Mouse (Mus musculus): ENCODE data around the gene Erc2.

Gene Erc2

GRCm38 (mm10) chr14:27667016-27667852 lies 45.0 kb downstream of the Erc2 start:
- no peak for DNase-seq (ENCODE audit: low read depth, low spot score)

GRCm38 (mm10) chr14:27668151-27668550 lies 45.9 kb downstream of the Erc2 start:
- no peak for DNase-seq (ENCODE audit: low read depth, low spot score)

GRCm38 (mm10) chr14:27669939-27670338 lies 47.7 kb downstream of the Erc2 start:
- no peak for DNase-seq (ENCODE audit: low read depth, low spot score)

- peak; percentile 58 for DNase-seq (ENCODE audit: low read depth, low spot score)
These were observed 50.5 kb downstream of the Erc2 start for GRCm38 (mm10) chr14:27672761-27673160.

- DNase-seq (ENCODE audit: low read depth, low spot score) = no peak
These were observed 51.9 kb downstream of the Erc2 start for GRCm38 (mm10) chr14:27674096-27674495.

- DNase-seq (ENCODE audit: low read depth, low spot score) = no peak
These were observed 52.3 kb downstream of the Erc2 start for GRCm38 (mm10) chr14:27674561-27674960.

GRCm38 (mm10) chr14:27675071-27675470 lies 52.8 kb downstream of the Erc2 start:
- DNase-seq (ENCODE audit: low read depth, low spot score) = no peak

- no peak for DNase-seq (ENCODE audit: low read depth, low spot score)
These were observed 60.3 kb downstream of the Erc2 start for GRCm38 (mm10) chr14:27682368-27683052.

GRCm38 (mm10) chr14:27695781-27696180 lies 73.6 kb downstream of the Erc2 start:
- no peak for DNase-seq (ENCODE audit: low read depth, low spot score)

- no peak for DNase-seq (ENCODE audit: low read depth, low spot score)
These were observed 95.1 kb downstream of the Erc2 start for GRCm38 (mm10) chr14:27717364-27717763.

- no peak for DNase-seq (ENCODE audit: low read depth, low spot score)
These were observed 97.4 kb downstream of the Erc2 start for GRCm38 (mm10) chr14:27719601-27720000.

- peak; percentile 56 for DNase-seq (ENCODE audit: low read depth, low spot score)
These were observed 98.7 kb downstream of the Erc2 start for GRCm38 (mm10) chr14:27720944-27721343.

- peak; percentile 85 for DNase-seq (ENCODE audit: low read depth, low spot score)
These were observed 99.5 kb downstream of the Erc2 start for GRCm38 (mm10) chr14:27721759-27722158.

- no peak for DNase-seq (ENCODE audit: low read depth, low spot score)
These were observed 105.3 kb downstream of the Erc2 start for GRCm38 (mm10) chr14:27727541-27727940.

GRCm38 (mm10) chr14:27731086-27731485 lies 108.9 kb downstream of the Erc2 start:
- no peak for DNase-seq (ENCODE audit: low read depth, low spot score)

- no peak for DNase-seq (ENCODE audit: low read depth, low spot score)
These were observed 117.2 kb downstream of the Erc2 start for GRCm38 (mm10) chr14:27739436-27739835.

- peak; percentile 59 for DNase-seq (ENCODE audit: low read depth, low spot score)
These were observed 119.2 kb downstream of the Erc2 start for GRCm38 (mm10) chr14:27741248-27741916.

GRCm38 (mm10) chr14:27754340-27754739 lies 132.1 kb downstream of the Erc2 start:
- no peak for DNase-seq (ENCODE audit: low read depth, low spot score)

GRCm38 (mm10) chr14:27756901-27757300 lies 134.7 kb downstream of the Erc2 start:
- DNase-seq (ENCODE audit: low read depth, low spot score) = no peak

- no peak for DNase-seq (ENCODE audit: low read depth, low spot score)
These were observed 136.0 kb downstream of the Erc2 start for GRCm38 (mm10) chr14:27758230-27758629.

- no peak for DNase-seq (ENCODE audit: low read depth, low spot score)
These were observed 136.9 kb downstream of the Erc2 start for GRCm38 (mm10) chr14:27759069-27759628.

- no peak for DNase-seq (ENCODE audit: low read depth, low spot score)
These were observed 137.8 kb downstream of the Erc2 start for GRCm38 (mm10) chr14:27759982-27760381.
